Mouse (Mus musculus) embryo, embryonic 11 days (tissue): ENCODE results near the gene Clps.

Experiments used
- DNase-seq: peaks from one replicate; pipeline ENCODE4 v3.0.0-alpha.2; 2015

Gene Clps

DNA sequence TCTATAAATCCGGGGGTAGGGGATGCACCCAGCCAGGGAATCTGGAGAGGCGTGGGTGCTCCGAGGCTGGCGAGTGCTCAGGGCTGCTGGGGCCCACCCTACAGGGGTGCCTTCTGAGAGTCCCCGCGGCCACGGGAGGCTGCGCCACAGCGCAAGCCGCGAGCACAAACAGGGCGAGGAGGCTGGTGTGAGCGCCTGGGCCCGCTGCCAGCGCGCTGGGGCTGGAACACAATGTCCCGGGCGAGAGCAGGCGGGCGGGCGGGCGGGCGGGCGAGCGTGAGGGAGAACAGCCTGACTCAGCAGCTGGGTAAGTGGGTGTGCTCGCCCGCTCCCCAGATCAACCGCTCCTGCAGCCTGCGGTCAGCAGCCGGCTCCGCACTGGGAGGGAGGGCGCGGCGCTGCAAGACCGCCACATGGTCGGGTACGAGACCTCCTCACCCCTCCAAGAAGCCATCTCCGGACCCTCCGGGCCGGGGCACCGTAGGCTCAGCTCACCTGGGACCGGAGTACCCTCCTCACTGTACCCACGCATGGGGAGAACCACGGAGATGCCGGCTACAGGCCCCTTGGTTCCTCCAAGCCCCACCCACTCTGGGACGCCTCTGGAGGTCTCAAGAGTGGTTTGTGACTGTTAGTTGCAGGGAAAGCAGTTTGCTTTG, 42.5 kb downstream of the Clps start:
- peak; percentile 62 for DNase-seq

DNA sequence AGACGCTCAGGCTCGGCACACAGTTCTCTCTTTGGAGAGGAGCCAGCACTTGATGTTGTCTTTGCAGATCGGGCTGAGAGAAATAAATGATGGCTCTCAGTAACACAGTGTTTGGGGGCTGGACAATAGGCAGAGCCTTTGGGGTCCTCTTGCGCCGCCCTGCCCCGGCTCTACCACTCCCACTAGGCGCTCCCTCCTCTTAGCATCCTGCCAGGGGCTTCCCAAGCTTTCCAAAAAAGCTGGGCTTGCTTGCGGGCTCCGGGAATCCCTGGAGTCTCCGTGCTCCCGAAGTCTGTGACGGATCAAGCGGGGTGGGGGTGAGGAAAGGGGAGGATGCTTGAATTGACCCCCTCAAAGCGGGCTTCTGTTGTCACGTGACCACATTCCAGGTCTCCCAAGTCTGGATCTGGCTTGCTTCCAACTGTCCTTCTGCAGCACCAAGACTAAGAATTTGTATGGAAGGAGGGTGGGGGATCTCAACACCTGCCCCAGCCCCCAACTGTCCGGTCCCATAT, 43.1 kb downstream of the Clps start, which contains the start of gene Fkbp5:
TSS of gene Fkbp5 (minus strand) at position 87 of the 515 bp plus-strand sequence.
- DNase-seq: peak; percentile 64

DNA sequence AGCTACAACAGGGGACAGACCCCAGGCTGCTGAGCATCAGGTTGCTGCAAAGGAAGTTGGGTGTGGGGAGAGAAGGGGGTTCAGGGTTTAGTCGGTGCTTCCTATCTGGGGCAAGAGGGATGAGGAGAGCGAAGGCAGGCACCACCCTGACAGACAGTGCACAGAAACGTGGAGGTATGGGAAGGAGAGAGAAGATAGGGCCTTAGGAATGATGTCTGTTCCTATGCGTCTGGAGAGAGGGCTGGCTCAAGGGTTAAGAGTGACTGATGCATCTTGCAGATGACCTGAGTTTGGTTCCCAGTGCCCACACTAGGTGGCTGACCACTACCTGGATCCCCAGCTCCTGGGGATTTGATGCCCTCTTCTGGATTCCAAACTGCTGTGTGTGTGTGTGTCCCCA, 43.7 kb downstream of the Clps start:
- no peak for DNase-seq

DNA sequence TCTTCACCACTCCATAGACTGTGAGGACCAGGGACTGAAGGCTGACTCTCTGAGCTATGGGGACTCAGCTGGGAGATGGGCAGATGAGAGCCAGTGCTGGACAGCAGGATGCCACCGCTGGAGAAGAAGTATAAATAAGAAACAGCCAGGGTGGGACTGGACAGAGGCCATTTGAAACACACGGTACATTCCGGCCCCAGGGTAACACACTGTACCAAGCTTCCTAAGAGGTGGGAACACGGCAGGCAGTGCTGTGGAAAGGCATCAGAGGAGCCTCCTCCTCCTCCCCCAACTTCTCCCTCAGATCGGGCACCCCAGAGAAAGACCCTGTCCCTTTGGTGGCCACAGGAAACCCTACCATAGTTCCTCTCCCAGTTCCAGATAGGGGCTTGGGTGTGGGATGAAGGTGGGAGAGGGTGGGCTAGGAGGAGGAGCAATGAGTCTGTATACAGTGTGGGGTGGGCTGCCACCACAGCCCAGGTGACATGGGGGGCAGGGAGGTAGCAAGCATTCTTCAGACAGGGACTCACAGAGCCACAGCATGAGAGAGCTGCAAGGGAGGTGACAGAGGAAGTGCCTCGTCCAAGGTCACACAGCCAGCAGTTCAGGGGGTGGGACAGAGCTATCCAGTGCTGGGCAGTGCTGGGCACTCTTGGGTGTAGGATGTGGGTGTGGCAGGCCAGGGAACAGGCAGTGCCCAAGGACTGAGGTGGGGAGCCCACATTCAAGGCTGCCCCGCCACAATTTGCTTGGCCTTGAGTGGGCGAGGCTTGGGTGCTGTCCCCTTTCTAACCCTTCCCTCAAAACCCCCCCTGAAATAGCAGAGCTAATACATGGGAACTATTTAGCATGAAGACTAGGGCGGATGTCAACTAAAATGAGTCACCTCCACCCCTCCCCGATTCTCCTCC, 44.9 kb downstream of the Clps start:
- DNase-seq: no peak

DNA sequence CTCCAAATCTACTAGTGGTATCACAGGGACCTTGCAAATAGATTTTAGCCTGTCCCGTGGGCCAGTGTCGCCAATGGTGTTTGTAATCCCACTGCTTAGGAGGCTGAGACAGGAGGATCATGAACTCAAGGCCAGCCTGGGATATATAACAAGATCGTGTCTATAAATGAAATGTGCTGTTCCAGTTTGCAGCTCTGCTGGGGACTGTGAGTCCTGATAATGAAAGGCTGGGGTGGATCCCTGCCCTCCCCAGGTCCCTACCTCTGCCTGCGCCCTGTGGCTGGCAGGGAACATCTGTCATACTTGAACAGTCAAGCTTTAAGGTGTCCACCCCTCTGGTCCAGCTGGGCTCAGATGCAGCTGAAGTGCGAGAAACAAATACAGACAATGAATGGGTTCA, 46.0 kb downstream of the Clps start:
- no peak for DNase-seq

DNA sequence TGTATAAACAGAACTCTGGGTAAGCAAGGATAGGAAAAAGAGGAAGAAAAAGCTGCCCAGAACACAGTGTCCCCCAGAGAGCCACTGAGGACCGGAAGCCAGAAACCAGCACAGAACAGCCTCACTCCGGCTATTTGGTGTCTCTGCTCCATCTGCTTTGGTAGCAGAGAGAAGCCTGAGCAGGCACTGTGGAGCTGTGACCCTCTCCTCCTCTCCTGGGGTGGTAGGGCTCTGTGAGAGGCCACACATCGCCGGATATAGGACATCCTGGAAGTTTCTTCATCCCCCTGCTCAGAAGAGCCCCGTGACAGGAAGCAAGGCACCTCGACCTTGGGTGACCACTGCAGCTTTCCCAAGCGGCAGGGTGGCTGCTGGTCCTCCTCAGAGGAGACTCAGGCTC, 46.7 kb downstream of the Clps start:
- no peak for DNase-seq

DNA sequence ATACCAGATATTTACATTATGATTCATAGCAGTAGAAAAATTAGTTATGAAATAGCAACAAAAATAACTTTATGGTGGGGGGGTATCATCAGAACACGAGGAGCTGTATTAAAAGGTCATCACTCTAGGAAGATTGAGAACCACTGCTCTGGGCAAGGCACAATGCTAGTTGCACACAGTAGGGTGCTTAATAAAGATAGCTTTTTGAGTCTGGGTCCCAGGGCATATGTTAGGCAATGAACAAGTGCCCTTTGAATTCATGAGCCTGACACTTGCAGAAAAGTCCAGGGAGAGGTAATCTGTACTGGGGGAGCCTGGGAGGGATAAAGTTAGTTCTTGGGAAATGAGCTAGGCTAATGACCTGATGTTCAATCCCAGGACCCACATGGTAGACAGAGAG, 47.2 kb downstream of the Clps start:
- no peak for DNase-seq

DNA sequence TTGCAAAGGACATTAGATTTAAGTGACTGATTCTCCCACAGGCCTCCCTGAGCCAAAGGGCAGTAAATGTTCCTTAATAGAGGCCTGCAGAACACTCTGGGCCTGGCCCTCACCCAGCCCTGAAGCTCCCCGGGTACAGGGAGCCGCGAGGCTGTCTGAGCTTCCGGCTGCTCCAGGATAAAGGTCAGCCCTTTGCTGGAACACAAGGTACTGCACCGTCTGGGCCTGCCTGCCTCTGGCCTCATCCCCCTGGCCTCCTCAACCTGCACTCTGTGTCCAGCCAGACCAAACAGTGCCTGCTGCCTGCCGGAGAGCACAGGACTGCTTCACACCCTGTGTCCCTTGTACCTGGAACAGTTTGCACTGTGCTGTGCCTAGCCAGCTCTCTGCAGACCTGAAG, 47.9 kb downstream of the Clps start:
- DNase-seq: no peak

DNA sequence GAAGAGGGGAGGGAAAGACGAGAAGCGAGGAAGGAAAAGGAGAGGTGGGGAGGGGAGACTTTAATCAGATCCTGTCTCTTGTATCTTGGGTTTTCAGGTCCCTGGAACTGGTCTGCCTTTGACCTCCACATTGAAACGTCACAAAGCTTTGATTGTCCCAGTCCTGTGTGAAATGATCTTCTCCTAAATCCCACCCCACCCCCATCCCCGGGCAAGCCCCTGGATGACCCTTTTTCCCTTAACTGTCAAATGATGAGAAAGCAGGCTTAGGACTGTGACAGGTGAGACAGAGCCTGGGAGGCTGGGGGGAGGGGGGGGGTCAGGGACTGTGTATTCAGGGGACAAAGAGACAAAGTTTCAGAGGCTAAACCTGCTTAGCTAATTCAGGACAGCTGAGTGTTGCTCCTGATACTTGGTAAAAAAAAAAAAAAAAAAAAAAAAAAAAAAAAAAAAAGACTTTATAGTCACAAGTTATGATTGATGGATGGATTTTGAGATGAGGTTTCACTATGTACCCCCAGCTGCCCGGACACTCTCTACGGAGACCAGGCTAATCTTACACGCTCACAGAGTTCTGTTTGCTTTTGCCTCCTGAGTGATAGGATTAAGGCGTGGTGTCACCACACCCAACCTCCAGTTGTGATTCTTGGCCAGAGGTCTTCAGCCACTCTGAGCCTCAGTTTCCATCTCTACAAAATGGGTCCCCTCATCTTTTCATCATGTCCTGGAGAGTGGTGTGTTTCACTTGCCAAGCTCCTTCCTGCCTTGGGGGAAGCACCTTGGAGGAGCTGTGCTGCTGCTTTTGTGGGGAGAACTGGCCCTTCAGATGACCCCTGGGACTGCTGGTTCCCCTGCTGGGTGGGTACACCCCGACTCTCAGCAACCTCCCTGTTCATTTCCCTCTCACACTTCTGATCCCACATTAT, 48.7 kb downstream of the Clps start:
- DNase-seq: no peak

DNA sequence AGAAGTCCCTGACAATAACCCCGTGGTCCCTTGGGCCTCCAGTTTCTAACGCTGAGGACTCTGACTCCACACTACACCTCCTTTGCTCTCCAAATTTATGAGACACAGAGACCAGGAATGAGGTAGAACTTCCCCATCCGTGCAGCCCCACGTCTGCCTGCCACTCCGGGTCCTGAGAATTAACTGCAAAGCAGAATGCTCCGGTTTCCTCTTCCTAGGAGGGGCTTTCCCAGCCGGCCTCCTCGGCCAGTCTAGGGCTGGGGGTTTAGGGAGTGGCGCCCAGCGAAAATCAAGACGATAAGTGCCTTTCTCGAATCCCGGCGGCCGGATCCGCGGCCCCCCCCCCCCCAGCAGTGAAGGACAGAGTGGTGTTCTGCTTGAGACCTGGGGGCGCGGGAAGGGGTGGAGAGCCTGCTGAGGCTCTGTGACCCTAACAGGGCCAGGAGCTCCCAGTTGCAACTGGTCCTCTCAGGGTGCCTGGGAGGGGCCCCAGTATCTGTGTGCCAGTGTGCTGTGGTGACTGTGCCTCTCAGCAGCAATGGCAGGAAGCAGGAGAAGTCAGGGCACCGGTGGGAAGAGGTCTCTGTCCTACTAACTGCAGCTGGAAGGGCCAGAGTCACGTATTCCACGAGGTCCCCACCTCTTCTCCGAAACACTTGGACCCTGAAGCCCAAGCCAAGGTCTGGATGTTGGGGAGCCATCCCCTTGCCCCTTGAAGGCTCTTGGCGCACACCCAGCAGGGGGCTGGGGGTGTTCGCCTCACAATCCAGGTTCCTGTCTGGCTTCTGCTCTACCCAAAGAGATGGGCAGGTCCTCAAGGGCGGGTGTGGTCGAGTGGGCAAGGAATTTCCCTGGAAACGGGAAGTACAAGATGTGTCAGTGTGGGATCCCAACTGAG, 49.9 kb downstream of the Clps start:
- peak; percentile 48 for DNase-seq
